Mouse (Mus musculus): ENCODE measurements around the gene Rap1gap2. TPM values are rescaled to one million over a fixed set of nuclear protein-coding genes. Genes with fewer than 3 reads are reported as not detected.

The Rap1gap2 gene
- polyA plus RNA-seq, 1 experiment = 7.3 TPM

DNA sequence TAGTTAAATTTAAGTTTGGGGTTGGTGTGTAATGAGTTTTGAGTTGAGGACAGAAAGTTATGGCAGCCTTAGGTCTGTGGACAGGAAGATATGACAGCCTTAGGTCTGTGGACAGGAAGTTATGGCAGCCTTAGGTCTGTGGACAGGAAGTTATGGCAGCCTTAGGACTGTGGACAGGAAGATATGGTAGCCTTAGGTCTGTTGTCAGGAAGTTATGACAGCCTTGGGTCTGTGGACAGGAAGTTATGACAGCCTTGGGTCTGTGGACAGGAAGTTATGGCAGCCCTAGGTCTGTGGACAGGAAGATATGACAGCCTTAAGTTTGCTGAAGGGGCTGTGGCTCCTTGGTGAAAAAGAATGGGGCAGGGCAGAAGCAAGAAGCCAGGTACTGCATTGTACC lies 14.6 kb upstream of the Rap1gap2 start:
- Histone ChIP-seq H3K4me3 (ENCODE audit: insufficient read depth, low read length) (no peak overlapping the region), H3K4me1 (ENCODE audit: control insufficient read depth, insufficient read depth, low read length) (no peaks in the 10 kb centered on the region), H3K27ac (ENCODE audit: insufficient read depth, low read length) (no peak overlapping the region)
- no peak for TF ChIP-seq POLR2A (IDR thresholded peaks at IDR 0.05; ENCODE audit: low read depth, low read length)
- no peak for TF ChIP-seq CTCF (IDR thresholded peaks at IDR 0.05; ENCODE audit: borderline replicate concordance, insufficient read depth, low read length)

- no peak for TF ChIP-seq CTCF (IDR thresholded peaks at IDR 0.05; ENCODE audit: borderline replicate concordance, insufficient read depth, low read length)
- no peak for TF ChIP-seq POLR2A (IDR thresholded peaks at IDR 0.05; ENCODE audit: low read depth, low read length)
- no peak overlapping the region for H3K4me3 ChIP-seq (ENCODE audit: insufficient read depth, low read length)
- H3K4me1 ChIP-seq (ENCODE audit: control insufficient read depth, insufficient read depth, low read length) = no peaks in the 10 kb centered on the region
- H3K27ac ChIP-seq (ENCODE audit: insufficient read depth, low read length) = no peak overlapping the region
Measured at GRCm38 (mm10) chr11:74623693-74624092, 13.0 kb upstream of the Rap1gap2 start.

DNA sequence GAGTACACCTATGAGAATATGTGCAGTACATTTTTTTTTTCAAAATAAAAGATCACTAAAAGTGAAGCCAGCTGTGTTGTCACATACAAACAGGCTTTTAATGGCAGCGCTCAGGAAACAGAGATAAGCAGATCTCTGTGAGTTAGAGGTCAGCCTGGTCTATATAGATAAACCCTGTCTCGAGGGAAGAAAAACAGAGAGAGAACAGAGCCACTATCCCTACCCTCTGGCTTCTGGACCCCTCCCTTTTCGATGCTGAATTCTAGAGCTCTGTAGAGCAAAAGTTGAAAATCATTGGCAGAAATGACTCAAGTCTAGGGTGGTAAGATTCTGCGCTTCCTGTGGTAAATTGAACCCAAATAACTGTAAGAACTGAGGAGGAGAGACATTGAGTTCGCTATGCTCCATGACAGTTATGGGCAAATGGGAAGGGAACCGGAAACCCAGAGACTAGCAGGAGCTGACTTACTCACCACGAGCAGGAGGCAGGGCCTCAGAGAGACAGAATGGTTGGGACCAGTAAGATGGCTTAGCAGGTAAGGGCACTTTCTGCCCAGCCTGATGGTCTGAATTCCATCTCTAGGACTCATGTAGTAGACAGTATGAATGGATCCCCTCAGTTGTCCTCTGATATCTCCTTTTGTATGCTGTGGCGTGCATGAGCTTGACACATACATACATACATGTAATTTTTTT lies 11.4 kb upstream of the Rap1gap2 start:
- Histone ChIP-seq H3K4me3 (ENCODE audit: insufficient read depth, low read length) (no peak overlapping the region), H3K4me1 (ENCODE audit: control insufficient read depth, insufficient read depth, low read length) (no peaks in the 10 kb centered on the region), H3K27ac (ENCODE audit: insufficient read depth, low read length) (no peak overlapping the region)
- TF ChIP-seq CTCF (IDR thresholded peaks at IDR 0.05; ENCODE audit: borderline replicate concordance, insufficient read depth, low read length) (no peak), POLR2A (IDR thresholded peaks at IDR 0.05; ENCODE audit: low read depth, low read length) (no peak)

DNA sequence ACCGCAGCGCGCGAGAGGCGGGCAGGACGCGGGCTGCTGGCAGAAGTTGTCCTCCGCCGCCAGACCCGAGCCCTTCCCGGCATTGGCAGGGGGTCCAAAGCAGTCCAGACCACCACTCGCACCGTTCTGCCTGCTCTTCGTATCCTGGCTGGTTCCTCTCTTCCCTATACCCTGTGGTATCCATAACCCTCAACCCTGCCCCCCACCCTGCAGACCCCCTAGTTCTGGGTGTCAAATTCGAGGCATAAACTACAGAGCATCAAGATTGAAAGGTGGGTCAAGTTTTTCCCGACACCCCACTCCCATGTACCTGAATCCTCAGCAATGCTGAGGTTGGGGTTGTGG lies 9.2 kb upstream of the Rap1gap2 start:
- H3K27ac ChIP-seq (ENCODE audit: insufficient read depth, low read length) = no peak overlapping the region
- no peak for TF ChIP-seq POLR2A (IDR thresholded peaks at IDR 0.05; ENCODE audit: low read depth, low read length)
- no peak for TF ChIP-seq CTCF (IDR thresholded peaks at IDR 0.05; ENCODE audit: borderline replicate concordance, insufficient read depth, low read length)
- no peaks in the 10 kb centered on the region for H3K4me1 ChIP-seq (ENCODE audit: control insufficient read depth, insufficient read depth, low read length)
- no peak overlapping the region for H3K4me3 ChIP-seq (ENCODE audit: insufficient read depth, low read length)

DNA sequence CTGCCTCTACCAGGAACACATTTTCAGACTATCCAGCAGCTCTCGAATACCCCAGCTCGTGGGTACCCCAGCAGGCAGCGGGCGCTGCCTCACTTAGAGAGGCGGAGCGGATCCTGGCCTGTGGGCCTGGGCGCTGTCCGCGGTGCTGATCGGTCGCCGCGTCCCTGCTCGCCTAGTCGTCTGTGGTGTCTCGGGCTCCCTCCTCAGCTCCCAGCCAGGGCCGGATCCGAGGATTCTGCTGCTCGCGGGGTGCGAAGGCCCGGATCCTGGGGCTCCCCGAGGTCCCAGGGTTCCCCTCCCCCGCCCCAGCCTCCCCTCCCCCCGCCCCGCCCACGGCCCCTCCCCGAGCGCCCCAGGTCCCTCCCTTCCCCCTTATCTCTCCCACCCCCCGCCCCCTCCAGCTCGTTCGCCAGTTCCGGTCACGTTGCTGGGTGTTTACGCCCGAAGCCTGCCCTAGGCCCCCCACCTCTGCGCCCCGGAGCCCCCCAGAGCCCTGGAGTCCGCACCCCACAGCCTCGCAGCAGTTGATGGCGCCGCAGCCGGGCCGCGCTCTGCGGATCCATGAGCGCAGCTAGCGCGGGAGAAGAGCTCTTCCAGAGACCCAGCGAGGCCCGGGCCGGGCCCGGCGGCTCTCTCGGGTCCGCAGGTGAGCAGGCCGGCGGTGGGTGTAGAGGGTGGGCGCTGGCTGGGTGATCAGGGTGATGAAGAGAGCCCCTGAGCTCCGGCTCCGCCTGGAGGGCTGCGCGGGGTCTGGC lies 8.7 kb upstream of the Rap1gap2 start, which contains the start of gene Ccdc92b:
Gene Ccdc92b (plus strand): TSS at position 405 of the 755 bp plus-strand sequence.
- Histone ChIP-seq H3K4me3 (ENCODE audit: insufficient read depth, low read length) (no peak within 1 kb of the TSS), H3K4me1 (ENCODE audit: control insufficient read depth, insufficient read depth, low read length) (no peaks in the 10 kb centered on the region), H3K27ac (ENCODE audit: insufficient read depth, low read length) (no peak within 1 kb of the TSS)
- TF ChIP-seq CTCF (IDR thresholded peaks at IDR 0.05; ENCODE audit: borderline replicate concordance, insufficient read depth, low read length) (no peak), POLR2A (IDR thresholded peaks at IDR 0.05; ENCODE audit: low read depth, low read length) (no peak)

- TF ChIP-seq CTCF (IDR thresholded peaks at IDR 0.05; ENCODE audit: borderline replicate concordance, insufficient read depth, low read length) (no peak), POLR2A (IDR thresholded peaks at IDR 0.05; ENCODE audit: low read depth, low read length) (no peak)
- Histone ChIP-seq H3K27ac (ENCODE audit: insufficient read depth, low read length) (no peak overlapping the region), H3K4me3 (ENCODE audit: insufficient read depth, low read length) (no peak overlapping the region), H3K4me1 (ENCODE audit: control insufficient read depth, insufficient read depth, low read length) (no peaks in the 10 kb centered on the region)
Measured at GRCm38 (mm10) chr11:74615571-74615970, 4.9 kb upstream of the Rap1gap2 start.

DNA sequence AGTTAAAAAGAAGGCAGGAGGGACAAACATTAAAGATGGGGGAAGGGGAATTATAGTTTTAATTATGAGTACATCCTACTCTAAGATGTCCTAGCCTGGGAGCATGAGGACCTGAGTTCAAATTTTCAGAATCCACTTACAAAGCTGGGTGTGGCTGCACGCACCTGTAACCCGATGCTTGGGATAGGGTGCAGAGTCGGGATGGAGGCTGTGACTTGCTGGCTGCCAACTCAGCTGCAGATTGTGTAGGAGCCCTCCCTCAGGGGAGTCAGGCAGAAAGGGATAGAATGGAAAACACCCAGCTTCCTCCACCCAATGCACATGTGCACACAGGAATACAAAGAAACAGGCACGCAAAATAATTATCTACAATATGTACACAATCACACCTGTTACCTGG lies 2.7 kb upstream of the Rap1gap2 start:
- no peaks in the 10 kb centered on the region for H3K4me1 ChIP-seq (ENCODE audit: control insufficient read depth, insufficient read depth, low read length)
- H3K4me3 ChIP-seq (ENCODE audit: insufficient read depth, low read length) = no peak overlapping the region
- no peak overlapping the region for H3K27ac ChIP-seq (ENCODE audit: insufficient read depth, low read length)
- no peak for TF ChIP-seq CTCF (IDR thresholded peaks at IDR 0.05; ENCODE audit: borderline replicate concordance, insufficient read depth, low read length)
- TF ChIP-seq POLR2A (IDR thresholded peaks at IDR 0.05; ENCODE audit: low read depth, low read length) = no peak

DNA sequence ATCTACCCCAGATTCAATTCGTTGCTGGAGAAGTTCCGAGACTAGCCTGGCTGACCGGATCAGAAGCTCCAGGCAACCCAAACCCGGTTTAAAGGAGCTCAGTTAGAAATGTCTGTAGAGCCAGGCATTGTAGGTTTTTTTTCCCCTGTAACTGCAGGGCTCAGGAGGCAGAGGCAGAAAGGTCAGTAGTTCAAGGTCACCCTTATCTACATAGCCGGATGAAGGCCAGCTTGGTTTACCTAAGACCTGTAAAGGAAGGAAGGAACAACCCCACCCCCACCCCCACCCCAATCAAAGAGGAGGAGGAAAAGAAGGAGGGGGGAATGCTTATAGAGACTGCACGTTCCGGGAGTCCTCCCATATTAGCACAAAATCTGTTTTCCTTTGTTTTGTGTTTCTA lies 722 bp upstream of the Rap1gap2 start:
- Histone ChIP-seq H3K27ac (ENCODE audit: insufficient read depth, low read length) (no peak overlapping the region), H3K4me1 (ENCODE audit: control insufficient read depth, insufficient read depth, low read length) (no peaks in the 10 kb centered on the region), H3K4me3 (ENCODE audit: insufficient read depth, low read length) (no peak overlapping the region)
- TF ChIP-seq POLR2A (IDR thresholded peaks at IDR 0.05; ENCODE audit: low read depth, low read length) (no peak), CTCF (IDR thresholded peaks at IDR 0.05; ENCODE audit: borderline replicate concordance, insufficient read depth, low read length) (no peak)

DNA sequence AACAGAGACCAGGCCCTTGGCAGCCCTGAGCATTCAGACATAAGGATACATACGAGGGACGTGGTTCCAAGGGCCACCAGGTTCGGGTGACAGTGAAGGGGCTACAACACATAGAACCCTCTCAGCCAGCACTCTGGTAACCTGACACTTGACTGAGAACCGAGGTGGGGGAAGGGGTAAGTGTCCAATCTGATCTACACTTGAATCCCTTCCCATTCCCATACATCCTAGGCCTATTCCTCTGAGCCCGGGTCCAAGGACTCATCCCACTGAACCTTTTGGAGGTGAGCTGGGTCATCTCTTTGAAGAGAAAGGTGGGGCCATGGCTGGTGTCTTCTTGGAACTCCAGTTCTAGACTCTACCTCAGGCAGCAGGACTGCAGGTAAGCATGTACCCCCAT lies 647 bp downstream of the Rap1gap2 start:
- Histone ChIP-seq H3K4me1 (ENCODE audit: control insufficient read depth, insufficient read depth, low read length) (no peaks in the 10 kb centered on the region), H3K27ac (ENCODE audit: insufficient read depth, low read length) (no peak overlapping the region), H3K4me3 (ENCODE audit: insufficient read depth, low read length) (no peak overlapping the region)
- TF ChIP-seq CTCF (IDR thresholded peaks at IDR 0.05; ENCODE audit: borderline replicate concordance, insufficient read depth, low read length) = no peak
- no peak for TF ChIP-seq POLR2A (IDR thresholded peaks at IDR 0.05; ENCODE audit: low read depth, low read length)

DNA sequence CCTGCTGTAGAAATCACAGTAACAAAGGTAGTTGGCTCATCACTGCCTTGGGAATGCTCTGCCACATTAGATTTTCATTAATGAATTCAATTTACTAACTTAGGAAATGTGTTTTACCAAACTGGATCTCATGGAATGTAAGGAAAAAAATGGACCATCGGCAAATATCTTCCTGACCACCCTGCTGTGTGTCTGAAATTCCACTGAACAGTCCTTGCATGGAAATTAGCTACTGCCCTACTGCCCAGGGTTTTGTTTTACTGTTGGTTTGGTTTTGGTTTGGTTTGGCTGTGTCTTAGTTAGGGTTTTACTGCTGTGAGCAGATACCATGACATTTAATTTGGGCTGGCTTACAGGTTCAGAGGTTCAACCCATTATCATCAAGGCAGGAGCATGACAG lies 8.4 kb downstream of the Rap1gap2 start:
- H3K27ac ChIP-seq (ENCODE audit: insufficient read depth, low read length) = no peak overlapping the region
- TF ChIP-seq CTCF (IDR thresholded peaks at IDR 0.05; ENCODE audit: borderline replicate concordance, insufficient read depth, low read length) = no peak
- no peak for TF ChIP-seq POLR2A (IDR thresholded peaks at IDR 0.05; ENCODE audit: low read depth, low read length)
- no peaks in the 10 kb centered on the region for H3K4me1 ChIP-seq (ENCODE audit: control insufficient read depth, insufficient read depth, low read length)
- H3K4me3 ChIP-seq (ENCODE audit: insufficient read depth, low read length) = no peak overlapping the region
